Mouse (Mus musculus): Measurements from ENCODE around the gene Nup85. TPM values are rescaled to one million over a fixed set of nuclear protein-coding genes. Genes with fewer than 3 reads are reported as not detected.

Gene Nup85
- polyA plus RNA-seq, 1 experiment from 2014 or later: 192 TPM

GRCm38 (mm10) chr11:115628465-115629101 lies 64.3 kb downstream of the Nup85 start:
- 0 out of 2 replicates have a peak, but pooled peaks cover 5% of the 10 kb centered on the region for H3K36me3 ChIP-seq
- no peak overlapping the region for H3K27ac ChIP-seq
- 0 out of 2 replicates have a peak, but pooled peaks have one; percentile 17 for ATAC-seq (ENCODE audit: insufficient number of reproducible peaks, insufficient read depth, low FRiP score, low TSS enrichment)
- H3K9ac ChIP-seq: peak overlapping the region; percentile 32; the same call in 1 of the 2 replicates
- H3K4me1 ChIP-seq: peaks cover 9% of the 10 kb centered on the region; the same call in 1 of the 2 replicates
- peak overlapping the region; percentile 45 for H3K4me2 ChIP-seq (replicated peaks)
- no peaks in the 10 kb centered on the region for H3K27me3 ChIP-seq
- H3K9me3 ChIP-seq: no peaks in the 10 kb centered on the region
- H3K4me3 ChIP-seq: peak overlapping the region; percentile 74
- WGBS: 54% methylated on average over 13 of the region's 13 CpGs

DNA sequence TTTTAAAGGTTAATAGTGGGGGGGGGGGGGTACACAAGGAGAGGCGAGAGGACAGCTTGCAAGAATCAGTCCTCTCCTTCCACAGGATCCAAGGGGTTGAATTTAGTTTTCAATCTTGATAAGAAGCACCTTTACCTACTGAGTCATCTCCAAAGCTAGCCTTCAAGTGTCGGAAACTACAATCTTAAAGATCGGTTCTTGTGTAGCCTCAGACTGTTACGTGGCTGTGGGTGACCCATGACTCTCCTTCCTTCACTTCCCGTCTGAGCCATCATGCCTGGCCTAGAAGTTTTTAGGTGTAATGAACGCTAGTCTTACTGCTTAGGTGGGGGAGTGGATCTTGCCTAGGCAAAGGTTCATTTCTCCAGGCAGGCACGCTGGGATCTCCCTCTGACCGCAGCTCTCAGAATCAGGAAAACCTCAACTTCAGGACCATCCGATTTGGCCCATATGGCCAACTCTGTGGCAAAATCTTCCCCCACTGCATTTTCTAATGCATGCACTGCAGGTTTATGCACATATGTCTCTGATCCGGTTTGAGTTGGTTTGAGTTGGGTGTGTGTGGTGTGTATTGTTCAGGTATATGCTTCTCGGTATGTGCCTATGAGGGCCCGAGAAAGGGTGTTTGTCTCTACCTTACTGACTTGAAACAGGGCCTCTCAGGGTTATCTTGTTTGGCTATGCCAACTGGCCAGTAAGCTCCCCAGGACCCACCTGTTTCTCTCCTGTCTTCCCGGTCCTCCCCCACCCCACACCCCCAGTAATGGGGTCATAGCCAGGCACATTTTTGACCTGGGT lies 65.7 kb downstream of the Nup85 start:
- ATAC-seq (ENCODE audit: insufficient number of reproducible peaks, insufficient read depth, low FRiP score, low TSS enrichment): no peak

GRCm38 (mm10) chr11:115630532-115631504 lies 66.6 kb downstream of the Nup85 start:
- Histone ChIP-seq H3K27me3 (no peaks in the 10 kb centered on the region), H3K4me1 (peaks cover 12% of the 10 kb centered on the region; the same call in 1 of the 2 replicates), H3K9ac (no peak overlapping the region), H3K9me3 (no peaks in the 10 kb centered on the region), H3K4me3 (no peak overlapping the region), H3K27ac (no peak overlapping the region), H3K4me2 (replicated peaks) (no peak overlapping the region), H3K36me3 (no peaks in the 10 kb centered on the region)
- ATAC-seq (ENCODE audit: insufficient number of reproducible peaks, insufficient read depth, low FRiP score, low TSS enrichment): no peak
- 50% methylated on average over 16 of the region's 16 CpGs for WGBS

More for the DNA sequence above, 65.7 kb downstream of the Nup85 start:
- H3K36me3 ChIP-seq: 0 out of 2 replicates have a peak, but pooled peaks cover 3% of the 10 kb centered on the region
- H3K9me3 ChIP-seq: no peaks in the 10 kb centered on the region
- H3K27me3 ChIP-seq: no peaks in the 10 kb centered on the region
- H3K9ac ChIP-seq: no peak overlapping the region
- H3K4me3 ChIP-seq: no peak overlapping the region
- 88% methylated on average over 13 of the region's 13 CpGs for WGBS
- no peak overlapping the region for H3K27ac ChIP-seq
- H3K4me1 ChIP-seq: peaks cover 12% of the 10 kb centered on the region; the same call in 1 of the 2 replicates
- H3K4me2 ChIP-seq (replicated peaks): no peak overlapping the region

- Histone ChIP-seq H3K9ac (no peak overlapping the region), H3K27ac (no peak overlapping the region), H3K27me3 (no peaks in the 10 kb centered on the region), H3K9me3 (no peaks in the 10 kb centered on the region), H3K4me2 (replicated peaks) (no peak overlapping the region), H3K4me1 (peaks cover 12% of the 10 kb centered on the region; the same call in 1 of the 2 replicates), H3K36me3 (no peaks in the 10 kb centered on the region), H3K4me3 (no peak overlapping the region)
- ATAC-seq (ENCODE audit: insufficient number of reproducible peaks, insufficient read depth, low FRiP score, low TSS enrichment): no peak
- WGBS: 12% methylated on average over 3 of the region's 3 CpGs
Observed at GRCm38 (mm10) chr11:115631505-115631890, 67.3 kb downstream of the Nup85 start.

GRCm38 (mm10) chr11:115632247-115632646 lies 68.0 kb downstream of the Nup85 start:
- Histone ChIP-seq H3K27ac (no peak overlapping the region), H3K9me3 (no peaks in the 10 kb centered on the region), H3K9ac (no peak overlapping the region), H3K4me1 (peaks cover 6% of the 10 kb centered on the region; the same call in 1 of the 2 replicates), H3K4me2 (replicated peaks) (no peak overlapping the region), H3K27me3 (no peaks in the 10 kb centered on the region), H3K4me3 (no peak overlapping the region), H3K36me3 (no peaks in the 10 kb centered on the region)
- ATAC-seq (ENCODE audit: insufficient number of reproducible peaks, insufficient read depth, low FRiP score, low TSS enrichment): no peak
- 75% methylated on average over 7 of the region's 7 CpGs for WGBS

- H3K27ac ChIP-seq: no peak overlapping the region
- H3K9me3 ChIP-seq: no peaks in the 10 kb centered on the region
- WGBS: 89% methylated on average over 10 of the region's 10 CpGs
- no peak overlapping the region; the same call in 1 of the 2 replicates for H3K9ac ChIP-seq
- H3K4me3 ChIP-seq: no peak overlapping the region
- no peak overlapping the region for H3K4me2 ChIP-seq (replicated peaks)
- H3K27me3 ChIP-seq: no peaks in the 10 kb centered on the region
- no peaks in the 10 kb centered on the region for H3K36me3 ChIP-seq
- ATAC-seq (ENCODE audit: insufficient number of reproducible peaks, insufficient read depth, low FRiP score, low TSS enrichment): no peak
- 0 out of 2 replicates have a peak, but pooled peaks cover 3% of the 10 kb centered on the region for H3K4me1 ChIP-seq
Observed at GRCm38 (mm10) chr11:115632862-115633261, 68.6 kb downstream of the Nup85 start.

Other genes with a start within 250 kb of the Nup85 start
- 0.10 and 0.32 TPM in 2 replicates for gene Ush1g, start 242.4 kb upstream of the Nup85 start, polyA plus RNA-seq (2016; fragmentation: Nextera tagmentation; extraction: Ambion mirVana)
- gene Otop3, start 229.7 kb upstream of the Nup85 start, polyA plus RNA-seq (2016; fragmentation: Nextera tagmentation; extraction: Ambion mirVana): not detected in 2 replicates
- gene Hid1, start 196.7 kb upstream of the Nup85 start, polyA plus RNA-seq (2016; fragmentation: Nextera tagmentation; extraction: Ambion mirVana): 7.7 and 7.9 TPM in 2 replicates
- 19.7 and 20.6 TPM in 2 replicates for gene Cdr2l, start 182.5 kb upstream of the Nup85 start, polyA plus RNA-seq (2016; fragmentation: Nextera tagmentation; extraction: Ambion mirVana)
- gene Mrpl58, start 160.7 kb upstream of the Nup85 start, polyA plus RNA-seq (2016; fragmentation: Nextera tagmentation; extraction: Ambion mirVana): 170 and 181 TPM in 2 replicates
- 867 and 893 TPM in 2 replicates for gene Atp5h, start 144.5 kb upstream of the Nup85 start, polyA plus RNA-seq (2016; fragmentation: Nextera tagmentation; extraction: Ambion mirVana)
- 24.5 and 26.1 TPM in 2 replicates for gene Kctd2, start 144.3 kb upstream of the Nup85 start, polyA plus RNA-seq (2016; fragmentation: Nextera tagmentation; extraction: Ambion mirVana)
- not detected in 2 replicates for gene Trim80, start 123.9 kb upstream of the Nup85 start, polyA plus RNA-seq (2016; fragmentation: Nextera tagmentation; extraction: Ambion mirVana)
- gene Slc16a5, start 102.0 kb upstream of the Nup85 start, polyA plus RNA-seq (2016; fragmentation: Nextera tagmentation; extraction: Ambion mirVana): 0.22 and 0.28 TPM in 2 replicates
- 10.3 and 10.7 TPM in 2 replicates for gene Armc7, start 88.8 kb upstream of the Nup85 start, polyA plus RNA-seq (2016; fragmentation: Nextera tagmentation; extraction: Ambion mirVana)
- 73.7 and 80.6 TPM in 2 replicates for gene Nt5c, start 72.6 kb upstream of the Nup85 start, polyA plus RNA-seq (2016; fragmentation: Nextera tagmentation; extraction: Ambion mirVana)
- 591 and 626 TPM in 2 replicates for gene Jpt1, start 50.0 kb upstream of the Nup85 start, polyA plus RNA-seq (2016; fragmentation: Nextera tagmentation; extraction: Ambion mirVana)
- gene Sumo2, start 28.2 kb upstream of the Nup85 start, polyA plus RNA-seq (2016; fragmentation: Nextera tagmentation; extraction: Ambion mirVana): 1,276 and 1,289 TPM in 2 replicates
- 95.9 and 108 TPM in 2 replicates for gene Mrps7, start 39.5 kb downstream of the Nup85 start, polyA plus RNA-seq (2016; fragmentation: Nextera tagmentation; extraction: Ambion mirVana)
- 22.5 and 29.1 TPM in 2 replicates for gene Gga3, start 39.6 kb downstream of the Nup85 start, polyA plus RNA-seq (2016; fragmentation: Nextera tagmentation; extraction: Ambion mirVana)
- 16.6 and 17.6 TPM in 2 replicates for gene Mif4gd, start 48.5 kb downstream of the Nup85 start, polyA plus RNA-seq (2016; fragmentation: Nextera tagmentation; extraction: Ambion mirVana)
- gene Slc25a19, start 63.9 kb downstream of the Nup85 start, polyA plus RNA-seq (2016; fragmentation: Nextera tagmentation; extraction: Ambion mirVana): 23.8 and 29.5 TPM in 2 replicates
- gene Grb2, start 144.2 kb downstream of the Nup85 start, polyA plus RNA-seq (2016; fragmentation: Nextera tagmentation; extraction: Ambion mirVana): 115 and 118 TPM in 2 replicates
- 29.6 and 30.0 TPM in 2 replicates for gene Tmem94, start 201.0 kb downstream of the Nup85 start, polyA plus RNA-seq (2016; fragmentation: Nextera tagmentation; extraction: Ambion mirVana)
- gene Caskin2, start 249.2 kb downstream of the Nup85 start, polyA plus RNA-seq (2016; fragmentation: Nextera tagmentation; extraction: Ambion mirVana): 17.5 TPM in 2 replicates

Data from embryonic facial prominence, embryonic 12.5 days (tissue).